Mouse (Mus musculus) G1E-ER4 (cell line): Measurements from ENCODE around the gene Gm26897. TPM values are rescaled to one million over a fixed set of nuclear protein-coding genes. Genes with fewer than 3 reads are reported as not detected.

Source experiments
- GATA1 ChIP-seq: IDR thresholded peaks from one replicate; pipeline ENCODE4 v1.8.0; 2012; ENCODE audit warnings: low read length, inconsistent platforms
- polyA plus RNA-seq: library from polyadenylated mRNA; stranded (reverse); fragments of >175 nt; gene quantifications from 2 replicates; pipeline ENCODE4 v1.2.3, GENCODE M21; 2012

Gm26897 gene
- polyA plus RNA-seq, 1 experiment, result not detected

- TF ChIP-seq GATA1, result no peak
These were observed 39.1 kb downstream of the Gm26897 start for GRCm38 (mm10) chr5:111772591-111773406.

DNA sequence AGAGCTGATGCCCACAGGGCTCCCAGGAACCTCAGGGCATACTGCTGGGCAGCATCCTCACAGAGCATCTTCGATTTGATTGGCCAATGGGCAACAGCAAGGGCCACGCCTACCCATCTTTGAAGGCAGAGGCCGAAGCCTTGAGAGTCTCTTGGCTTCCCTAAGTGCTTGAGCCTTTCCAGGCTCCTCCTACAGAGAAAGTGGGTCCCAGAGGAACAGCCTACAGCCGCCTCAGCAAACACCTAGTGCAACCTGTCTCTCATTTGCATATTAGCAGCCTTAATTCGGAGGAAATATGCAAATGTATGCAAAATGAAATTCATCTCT is 39.6 kb downstream of the Gm26897 start:
- TF ChIP-seq GATA1, result no peak

DNA sequence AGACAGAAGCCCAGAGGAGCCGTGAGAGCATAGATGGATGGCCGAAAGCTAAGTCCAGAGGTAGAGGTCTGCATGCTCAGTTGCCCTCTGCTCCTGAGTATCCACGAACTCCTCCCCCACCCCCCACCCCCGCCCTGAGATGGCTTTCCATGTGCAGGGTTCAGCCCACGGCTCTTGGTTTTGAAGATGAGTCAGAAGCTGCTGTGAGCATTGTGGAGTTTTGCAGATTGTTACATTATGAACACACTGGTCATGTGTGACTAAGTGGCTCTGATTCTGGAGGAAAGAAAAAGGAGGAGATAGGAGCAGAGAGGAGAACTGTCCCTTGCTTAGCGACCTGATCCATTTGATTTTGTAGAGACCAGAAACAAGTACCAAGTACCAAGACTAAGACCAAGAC is 42.5 kb downstream of the Gm26897 start:
- TF ChIP-seq GATA1, result no peak

DNA sequence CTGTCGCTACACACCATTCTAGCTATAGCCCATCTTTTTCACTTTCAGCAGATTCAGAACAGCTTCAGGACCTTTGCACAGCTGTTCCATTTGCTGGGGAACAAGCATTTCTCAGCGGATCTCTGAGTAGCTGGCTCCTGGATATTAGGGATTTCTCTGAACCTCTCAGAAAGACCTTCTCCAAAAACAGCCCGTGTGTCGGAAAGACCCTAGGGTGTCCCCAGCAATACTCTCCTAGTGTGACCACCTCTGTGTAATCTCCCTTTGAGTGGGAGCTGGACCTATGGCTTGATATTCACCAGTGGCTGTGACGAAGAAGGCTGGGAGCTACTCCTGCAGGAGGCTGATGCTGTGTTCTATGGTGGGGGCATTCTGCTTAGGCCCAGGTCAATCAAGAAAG is 44.4 kb downstream of the Gm26897 start:
- TF ChIP-seq GATA1, result no peak

GRCm38 (mm10) chr5:111779776-111780485 is 46.2 kb downstream of the Gm26897 start:
- TF ChIP-seq GATA1, result no peak
